Mouse (Mus musculus): Measurements from ENCODE around the gene Fam184a. TPM values are rescaled to one million over a fixed set of nuclear protein-coding genes. Genes with fewer than 3 reads are reported as not detected.
A peak's percentile ranks its signal among the peaks of the same experiment; 100 is the strongest.

Fam184a gene
- total and polyA plus RNA-seq, 2 experiments from 2014 or later: 3.2 to 3.4 TPM

GRCm38 (mm10) chr10:53746039-53746438, 4.9 kb downstream of the Fam184a start:
- 62% methylated on average over 6 of the region's 6 CpGs for WGBS
- H3K36me3 ChIP-seq (replicated peaks; ENCODE audit: control insufficient read depth, insufficient read depth, low read length): no peaks in the 10 kb centered on the region
- no peak overlapping the region for H3K9ac ChIP-seq (replicated peaks; ENCODE audit: low read depth, low read length)
- H3K4me3 ChIP-seq (ENCODE audit: low read depth, low read length): no peak overlapping the region
- H3K4me1 ChIP-seq (ENCODE audit: control insufficient read depth, insufficient read depth): no peaks in the 10 kb centered on the region; the same call in 1 of the 2 replicates
- ATAC-seq (ENCODE audit: insufficient read depth, low read depth): 0 out of 2 replicates have a peak, but pooled peaks have one; percentile 15
- H3K9me3 ChIP-seq (replicated peaks; ENCODE audit: control insufficient read depth, low read length): no peaks in the 10 kb centered on the region
- no peak overlapping the region for H3K4me2 ChIP-seq (ENCODE audit: low read depth, low read length)
- H3K27ac ChIP-seq (ENCODE audit: low read depth): no peak overlapping the region
- no peak for TF ChIP-seq EP300 (IDR thresholded peaks at IDR 0.05; ENCODE audit: low read depth)
- no peaks in the 10 kb centered on the region for H3K27me3 ChIP-seq (ENCODE audit: control insufficient read depth, insufficient read depth, low read length)
- DNase-seq (ENCODE audit: low spot score): no peak

- no peak overlapping the region for H3K4me2 ChIP-seq (ENCODE audit: low read depth, low read length)
- no peak for DNase-seq (ENCODE audit: low spot score)
Measured at GRCm38 (mm10) chr10:53742961-53743360, 8.0 kb downstream of the Fam184a start.

GRCm38 (mm10) chr10:53740014-53740413, 10.9 kb downstream of the Fam184a start:
- ATAC-seq (ENCODE audit: insufficient read depth, low read depth): no peak
- no peak for DNase-seq (ENCODE audit: low spot score)
- H3K4me1 ChIP-seq (ENCODE audit: control insufficient read depth, insufficient read depth): no peaks in the 10 kb centered on the region; the same call in 1 of the 2 replicates
- no peaks in the 10 kb centered on the region for H3K36me3 ChIP-seq (replicated peaks; ENCODE audit: control insufficient read depth, insufficient read depth, low read length)
- H3K27me3 ChIP-seq (ENCODE audit: control insufficient read depth, insufficient read depth, low read length): no peaks in the 10 kb centered on the region
- TF ChIP-seq EP300 (IDR thresholded peaks at IDR 0.05; ENCODE audit: low read depth) (no peak), CTCF (IDR thresholded peaks at IDR 0.05; ENCODE audit: low read depth) (no peak)
- no peaks in the 10 kb centered on the region for H3K9me3 ChIP-seq (replicated peaks; ENCODE audit: control insufficient read depth, low read length)
- no peak overlapping the region for H3K27ac ChIP-seq (ENCODE audit: low read depth)
- no peak overlapping the region for H3K9ac ChIP-seq (replicated peaks; ENCODE audit: low read depth, low read length)
- H3K4me3 ChIP-seq (ENCODE audit: low read depth, low read length): no peak overlapping the region
- H3K4me2 ChIP-seq (ENCODE audit: low read depth, low read length): no peak overlapping the region

More at GRCm38 (mm10) chr10:53742961-53743360, 8.0 kb downstream of the Fam184a start:
- no peak for ATAC-seq (ENCODE audit: insufficient read depth, low read depth)
- Histone ChIP-seq H3K9ac (replicated peaks; ENCODE audit: low read depth, low read length) (no peak overlapping the region), H3K9me3 (replicated peaks; ENCODE audit: control insufficient read depth, low read length) (no peaks in the 10 kb centered on the region), H3K4me3 (ENCODE audit: low read depth, low read length) (no peak overlapping the region), H3K4me1 (ENCODE audit: control insufficient read depth, insufficient read depth) (no peaks in the 10 kb centered on the region; the same call in 1 of the 2 replicates), H3K27ac (ENCODE audit: low read depth) (no peak overlapping the region), H3K27me3 (ENCODE audit: control insufficient read depth, insufficient read depth, low read length) (no peaks in the 10 kb centered on the region), H3K36me3 (replicated peaks; ENCODE audit: control insufficient read depth, insufficient read depth, low read length) (no peaks in the 10 kb centered on the region)
- WGBS: 73% methylated on average over 5 of the region's 5 CpGs
- TF ChIP-seq EP300 (IDR thresholded peaks at IDR 0.05; ENCODE audit: low read depth) (no peak), CTCF (IDR thresholded peaks at IDR 0.05; ENCODE audit: low read depth) (no peak)

GRCm38 (mm10) chr10:53738842-53739241, 12.1 kb downstream of the Fam184a start:
- ATAC-seq (ENCODE audit: insufficient read depth, low read depth) (no peak), DNase-seq (ENCODE audit: low spot score) (no peak)
- Histone ChIP-seq H3K9ac (replicated peaks; ENCODE audit: low read depth, low read length) (no peak overlapping the region), H3K4me2 (ENCODE audit: low read depth, low read length) (no peak overlapping the region), H3K27ac (ENCODE audit: low read depth) (no peak overlapping the region), H3K9me3 (replicated peaks; ENCODE audit: control insufficient read depth, low read length) (no peaks in the 10 kb centered on the region), H3K4me3 (ENCODE audit: low read depth, low read length) (no peak overlapping the region), H3K27me3 (ENCODE audit: control insufficient read depth, insufficient read depth, low read length) (no peaks in the 10 kb centered on the region), H3K4me1 (ENCODE audit: control insufficient read depth, insufficient read depth) (no peaks in the 10 kb centered on the region; the same call in 1 of the 2 replicates), H3K36me3 (replicated peaks; ENCODE audit: control insufficient read depth, insufficient read depth, low read length) (no peaks in the 10 kb centered on the region)
- 82% methylated on average over 8 of the region's 8 CpGs for WGBS
- no peak for TF ChIP-seq EP300 (IDR thresholded peaks at IDR 0.05; ENCODE audit: low read depth)

GRCm38 (mm10) chr10:53735201-53735865, 15.6 kb downstream of the Fam184a start:
- peaks cover 6% of the 10 kb centered on the region; the same call in 1 of the 2 replicates for H3K4me1 ChIP-seq (ENCODE audit: control insufficient read depth, insufficient read depth)
- no peak overlapping the region for H3K27ac ChIP-seq (ENCODE audit: low read depth)
- ATAC-seq (ENCODE audit: insufficient read depth, low read depth) (no peak), DNase-seq (ENCODE audit: low spot score) (no peak)
- TF ChIP-seq CTCF (IDR thresholded peaks at IDR 0.05; ENCODE audit: low read depth): no peak
- no peak for TF ChIP-seq EP300 (IDR thresholded peaks at IDR 0.05; ENCODE audit: low read depth)
- H3K9ac ChIP-seq (replicated peaks; ENCODE audit: low read depth, low read length): no peak overlapping the region
- no peaks in the 10 kb centered on the region for H3K9me3 ChIP-seq (replicated peaks; ENCODE audit: control insufficient read depth, low read length)
- WGBS: 74% methylated on average over 7 of the region's 7 CpGs
- H3K27me3 ChIP-seq (ENCODE audit: control insufficient read depth, insufficient read depth, low read length): no peaks in the 10 kb centered on the region
- H3K4me3 ChIP-seq (ENCODE audit: low read depth, low read length): no peak overlapping the region
- H3K36me3 ChIP-seq (replicated peaks; ENCODE audit: control insufficient read depth, insufficient read depth, low read length): no peaks in the 10 kb centered on the region
- no peak overlapping the region for H3K4me2 ChIP-seq (ENCODE audit: low read depth, low read length)

GRCm38 (mm10) chr10:53732324-53732723, 18.6 kb downstream of the Fam184a start:
- Histone ChIP-seq H3K9ac (replicated peaks; ENCODE audit: low read depth, low read length) (no peak overlapping the region), H3K9me3 (replicated peaks; ENCODE audit: control insufficient read depth, low read length) (no peaks in the 10 kb centered on the region), H3K27ac (ENCODE audit: low read depth) (no peak overlapping the region), H3K27me3 (ENCODE audit: control insufficient read depth, insufficient read depth, low read length) (no peaks in the 10 kb centered on the region), H3K4me2 (ENCODE audit: low read depth, low read length) (no peak overlapping the region), H3K4me3 (ENCODE audit: low read depth, low read length) (no peak overlapping the region), H3K36me3 (replicated peaks; ENCODE audit: control insufficient read depth, insufficient read depth, low read length) (no peaks in the 10 kb centered on the region), H3K4me1 (ENCODE audit: control insufficient read depth, insufficient read depth) (peaks cover 15% of the 10 kb centered on the region)
- TF ChIP-seq CTCF (IDR thresholded peaks at IDR 0.05; ENCODE audit: low read depth): no peak
- TF ChIP-seq EP300 (IDR thresholded peaks at IDR 0.05; ENCODE audit: low read depth): no peak
- 51% methylated on average over 7 of the region's 7 CpGs for WGBS
- DNase-seq (ENCODE audit: low spot score) (no peak), ATAC-seq (ENCODE audit: insufficient read depth, low read depth) (peak; percentile 33; the same call in 1 of the 2 replicates)
